In the genomic region with DNA sequence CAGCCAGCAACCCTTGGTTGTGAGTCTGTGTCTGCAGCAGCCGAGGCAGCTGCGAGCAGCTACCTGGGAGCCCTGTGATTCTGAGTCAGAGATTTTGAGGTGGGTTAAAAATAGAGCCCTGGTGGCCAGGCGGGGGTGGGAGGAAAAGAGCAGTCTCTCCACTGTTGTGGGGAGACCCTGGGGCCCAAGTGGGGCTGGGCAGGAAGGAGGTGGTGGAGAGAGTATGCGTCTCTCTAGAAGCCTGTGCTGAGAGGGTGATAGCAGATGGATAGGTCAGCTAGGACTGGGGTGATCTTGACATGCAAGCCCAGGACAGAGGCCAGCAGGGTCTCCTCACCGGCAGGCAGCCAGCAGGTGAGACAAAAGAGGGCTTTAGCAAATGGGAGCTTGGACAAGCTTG, we compare ENCODE assay signal across 29 mouse cellular contexts. TPM values are rescaled to one million over a fixed set of nuclear protein-coding genes. Genes with fewer than 3 reads are reported as not detected.
DNase-seq lines count a peak whose midpoint lies in the region; ATAC-seq and TF ChIP-seq lines count a peak whose summit lies in the region.
"Had no signal": no experiment of that assay in that cellular context is flagged by ENCODE, and none has a peak within 500 bp of the region (broad histone marks: within the 10 kb centered on the region; RNA-seq: fewer than 3 reads in every experiment).

No protein-coding gene starts in this region.

- WGBS in heart, embryonic 12.5 days = 18% methylated on average over 5 of the region's 5 CpGs
- 17% methylated on average over 5 of the region's 5 CpGs for WGBS in heart, embryonic 15.5 days
- WGBS in hindbrain, embryonic 16.5 days = 66% methylated on average over 5 of the region's 5 CpGs
- WGBS in hindbrain, embryonic 13.5 days = 71% methylated on average over 5 of the region's 5 CpGs

- H3K4me3 ChIP-seq in heart, embryonic 12.5 days = no peak overlapping the region
- H3K4me3 ChIP-seq in heart, embryonic 15.5 days = no peak overlapping the region
- H3K4me3 ChIP-seq in hindbrain, embryonic 16.5 days (ENCODE audit: low read length) = no peak overlapping the region
- H3K4me3 ChIP-seq in hindbrain, embryonic 13.5 days = no peak overlapping the region
- H3K4me3 ChIP-seq in CH12.LX (replicated peaks in 1 of 3; ENCODE audit: low read depth in 2 of 3, low read length in 2 of 3, poor library complexity in 1 of 3) = no peak overlapping the region
- H3K4me3 ChIP-seq: embryonic facial prominence, embryonic 10.5 days; embryonic facial prominence, embryonic 13.5 days; erythroblast, embryonic 14.5 days; forebrain, embryonic 12.5 days; forebrain, embryonic 15.5 days; hindbrain, embryonic 15.5 days; intestine, embryonic 15.5 days had no signal

- H3K9me3 ChIP-seq in heart, embryonic 12.5 days (replicated peaks) = no peaks in the 10 kb centered on the region
- no peaks in the 10 kb centered on the region for H3K9me3 ChIP-seq in heart, embryonic 15.5 days (replicated peaks)
- H3K9me3 ChIP-seq in hindbrain, embryonic 16.5 days (ENCODE audit: control insufficient read depth, low read length) = no peaks in the 10 kb centered on the region
- no peaks in the 10 kb centered on the region for H3K9me3 ChIP-seq in hindbrain, embryonic 13.5 days
- no peaks in the 10 kb centered on the region for H3K9me3 ChIP-seq in CH12.LX (replicated peaks; ENCODE audit: low read length)
- H3K9me3 ChIP-seq: embryonic facial prominence, embryonic 10.5 days; embryonic facial prominence, embryonic 13.5 days; forebrain, embryonic 12.5 days; forebrain, embryonic 15.5 days; hindbrain, embryonic 15.5 days; intestine, embryonic 15.5 days had no signal

- H3K27ac ChIP-seq in heart, embryonic 12.5 days (ENCODE audit: poor library complexity, severe bottlenecking) = peak overlapping the region; percentile 74
- H3K27ac ChIP-seq in heart, embryonic 15.5 days = peak overlapping the region; percentile 68
- H3K27ac ChIP-seq in hindbrain, embryonic 16.5 days (ENCODE audit: low read depth, low read length) = no peak overlapping the region
- H3K27ac ChIP-seq in hindbrain, embryonic 13.5 days = no peak overlapping the region
- H3K27ac ChIP-seq in CH12.LX (ENCODE audit: insufficient read depth, low read depth) = no peak overlapping the region
- H3K27ac ChIP-seq: embryonic facial prominence, embryonic 10.5 days; embryonic facial prominence, embryonic 13.5 days; forebrain, embryonic 12.5 days; forebrain, embryonic 15.5 days; hindbrain, embryonic 15.5 days; intestine, embryonic 15.5 days had no signal

- H3K36me3 ChIP-seq in heart, embryonic 12.5 days = no peaks in the 10 kb centered on the region
- no peaks in the 10 kb centered on the region for H3K36me3 ChIP-seq in heart, embryonic 15.5 days
- H3K36me3 ChIP-seq in hindbrain, embryonic 16.5 days (ENCODE audit: control insufficient read depth, insufficient read depth, low read length) = no peaks in the 10 kb centered on the region
- 0 out of 2 replicates have a peak, but pooled peaks cover 4% of the 10 kb centered on the region for H3K36me3 ChIP-seq in hindbrain, embryonic 13.5 days
- H3K36me3 ChIP-seq in CH12.LX (replicated peaks in 1 of 2; ENCODE audit: control insufficient read depth in 1 of 2, insufficient read depth in 1 of 2, low read length in 1 of 2) = no peaks in the 10 kb centered on the region
- H3K36me3 ChIP-seq: embryonic facial prominence, embryonic 10.5 days; embryonic facial prominence, embryonic 13.5 days; forebrain, embryonic 12.5 days; forebrain, embryonic 15.5 days; hindbrain, embryonic 15.5 days; intestine, embryonic 15.5 days had no signal

- H3K4me1 ChIP-seq in heart, embryonic 12.5 days (replicated peaks) = peaks cover 52% of the 10 kb centered on the region
- peaks cover 39% of the 10 kb centered on the region for H3K4me1 ChIP-seq in heart, embryonic 15.5 days (replicated peaks)
- peaks cover 3% of the 10 kb centered on the region; the same call in 1 of the 2 replicates for H3K4me1 ChIP-seq in hindbrain, embryonic 16.5 days (ENCODE audit: control insufficient read depth, insufficient read depth, low read depth, low read length)
- peaks cover 39% of the 10 kb centered on the region for H3K4me1 ChIP-seq in hindbrain, embryonic 13.5 days (replicated peaks)
- peaks cover 0 to 34% of the 10 kb centered on the region in 2 experiments; a peak in 2 of 4 replicates for H3K4me1 ChIP-seq in CH12.LX (ENCODE audit: control insufficient read depth in 1 of 2, insufficient read depth in 2 of 2)
- H3K4me1 ChIP-seq: embryonic facial prominence, embryonic 13.5 days; forebrain, embryonic 15.5 days had no signal

- TF ChIP-seq CTCF in CH12.LX (conservative IDR thresholded peaks at IDR 0.05 in 1 of 2, IDR thresholded peaks at IDR 0.05 in 1 of 2; ENCODE audit: low read depth in 2 of 2, low read length in 2 of 2) = no peak

- H3K79me2 ChIP-seq in CH12.LX (replicated peaks; ENCODE audit: control insufficient read depth, extremely low read depth, insufficient read depth, poor library complexity, severe bottlenecking) = no peaks in the 10 kb centered on the region

- in situ Hi-C loops in CH12.LX (cut with MboI; ENCODE audit: low pct_ligation_motif_present, low pct_unique_long_range_greater_than_20kb, low sequenced_read_pairs) = no loop called here

- intact Hi-C loops in heart, postnatal 14 days (cut with DNase I) = no loop called here

- H3K4me2 ChIP-seq in heart, embryonic 12.5 days = peak overlapping the region; percentile 4; the same call in 1 of the 2 replicates
- H3K4me2 ChIP-seq in heart, embryonic 15.5 days = 0 out of 2 replicates have a peak overlapping the region, but pooled peaks have one; percentile 10
- H3K4me2 ChIP-seq in hindbrain, embryonic 16.5 days (ENCODE audit: low read length) = no peak overlapping the region
- no peak overlapping the region for H3K4me2 ChIP-seq in hindbrain, embryonic 13.5 days
- no peak overlapping the region for H3K4me2 ChIP-seq in CH12.LX (ENCODE audit: insufficient read depth, low read depth, poor library complexity, severe bottlenecking)
- H3K4me2 ChIP-seq: embryonic facial prominence, embryonic 13.5 days; forebrain, embryonic 12.5 days; forebrain, embryonic 15.5 days; hindbrain, embryonic 15.5 days; intestine, embryonic 15.5 days had no signal

- no peak for TF ChIP-seq POLR2A in CH12.LX (IDR thresholded peaks at IDR 0.05; ENCODE audit: low read depth, low read length)

- no peak for DNase-seq in heart, adult 18-20 months
- no peak for DNase-seq in heart, postnatal 14 days
- peak; percentile 34 for DNase-seq in CH12.LX (ENCODE audit: extremely low read depth)
- no peak for DNase-seq in layer of hippocampus, adult 18-20 months (ENCODE audit: low spot score in 2 of 2)
- DNase-seq: adrenal gland, adult 8-10 months; adrenal gland, postnatal 25 days; cerebellum, adult 11-12 months; cerebellum, adult 8-10 months; cerebellum, postnatal 10 days; cerebellum, postnatal 36 days; embryo, embryonic 11 days; gastrocnemius, postnatal 25 days; heart, postnatal 4 days; kidney, adult 11 months; kidney, adult 8-10 months had no signal

- TF ChIP-seq RAD21 in CH12.LX (IDR thresholded peaks at IDR 0.05; ENCODE audit: low read depth, low read length) = no peak

- TF ChIP-seq EP300 in CH12.LX (IDR thresholded peaks at IDR 0.05; ENCODE audit: low read length) = no peak

- dilution Hi-C loops in CH12.LX (cut with MboI; ENCODE audit: extremely low pct_ligation_motif_present, extremely low pct_unique_long_range_greater_than_20kb, low sequenced_read_pairs) = no loop called here

- no peaks in the 10 kb centered on the region for H3K27me3 ChIP-seq in heart, embryonic 12.5 days (replicated peaks)
- no peaks in the 10 kb centered on the region for H3K27me3 ChIP-seq in heart, embryonic 15.5 days
- no peaks in the 10 kb centered on the region for H3K27me3 ChIP-seq in hindbrain, embryonic 16.5 days (replicated peaks; ENCODE audit: control insufficient read depth, insufficient read depth, low read length)
- H3K27me3 ChIP-seq in hindbrain, embryonic 13.5 days = no peaks in the 10 kb centered on the region
- peaks cover 10% of the 10 kb centered on the region for H3K27me3 ChIP-seq in CH12.LX (replicated peaks)
- H3K27me3 ChIP-seq: embryonic facial prominence, embryonic 13.5 days; forebrain, embryonic 12.5 days; forebrain, embryonic 15.5 days; hindbrain, embryonic 15.5 days; intestine, embryonic 15.5 days had no signal

- peak; percentile 72; the same call in 1 of the 2 replicates for ATAC-seq in heart, embryonic 12.5 days (ENCODE audit: insufficient number of reproducible peaks, low FRiP score)
- peak; percentile 51; the same call in 1 of the 2 replicates for ATAC-seq in heart, embryonic 15.5 days (replicated peaks; ENCODE audit: insufficient number of reproducible peaks, insufficient read depth, low FRiP score, low read depth)
- 0 out of 2 replicates have a peak, but pooled peaks have one; percentile 31 for ATAC-seq in hindbrain, embryonic 16.5 days
- no peak for ATAC-seq in hindbrain, embryonic 13.5 days (ENCODE audit: low FRiP score)
- ATAC-seq: activated CD4-positive, CD25-positive, alpha-beta regulatory T cell, adult 4 months; CD4-positive, CD25-positive, alpha-beta regulatory T cell, adult 4 months; forebrain, embryonic 15.5 days; intestine, embryonic 15.5 days had no signal

- H3K9ac ChIP-seq in heart, embryonic 12.5 days = no peak overlapping the region
- no peak overlapping the region for H3K9ac ChIP-seq in heart, embryonic 15.5 days
- no peak overlapping the region for H3K9ac ChIP-seq in hindbrain, embryonic 16.5 days (ENCODE audit: low read depth, low read length)
- H3K9ac ChIP-seq in hindbrain, embryonic 13.5 days = no peak overlapping the region
- H3K9ac ChIP-seq in CH12.LX (ENCODE audit: insufficient read depth, low read depth) = no peak overlapping the region
- H3K9ac ChIP-seq: embryonic facial prominence, embryonic 13.5 days; forebrain, embryonic 12.5 days; forebrain, embryonic 15.5 days; hindbrain, embryonic 15.5 days; intestine, embryonic 15.5 days had no signal

TF ChIP-seq in CH12.LX, 34 proteins besides CTCF, POLR2A, EP300 and RAD21 (continues in another document):
- no peak for TF ChIP-seq POLR2AphosphoS2 (IDR thresholded peaks at IDR 0.05; ENCODE audit: low read depth, low read length)
- TF ChIP-seq KAT2A (IDR thresholded peaks at IDR 0.05; ENCODE audit: insufficient replicate concordance, low read length) = no peak
- TF ChIP-seq JUN (IDR thresholded peaks at IDR 0.05; ENCODE audit: insufficient read depth, low read depth, low read length) = no peak
- no peak for TF ChIP-seq CHD1 (IDR thresholded peaks at IDR 0.05; ENCODE audit: low read depth, low read length)
- no peak for TF ChIP-seq MYC (IDR thresholded peaks at IDR 0.05; ENCODE audit: low read depth, low read length)

RNA-seq across cellular contexts. Expression of gene Hcn4, which starts 14.0 kb away (rescaled TPM):
- polyA plus RNA-seq in heart, embryonic 12.5 days (2016; fragmentation: Nextera tagmentation; extraction: Ambion mirVana) = 2.3 and 2.5 TPM in 2 replicates
- total RNA-seq in heart, adult 18-20 months (2021) = 1 to 10 TPM; 6.6 to 6.8 TPM
- polyA plus RNA-seq in heart, embryonic 15.5 days (2015; fragmentation: Nextera tagmentation; extraction: Ambion mirVana) = 1.4 and 1.6 TPM in 2 replicates
- 1 to 10 TPM; 4.6 to 6.9 TPM for total RNA-seq in heart, postnatal 14 days (2021)
- polyA plus RNA-seq in hindbrain, embryonic 16.5 days (2015; fragmentation: Nextera tagmentation; extraction: Ambion mirVana) = 2.8 and 3.5 TPM in 2 replicates
- polyA plus RNA-seq in hindbrain, embryonic 13.5 days (2015; fragmentation: Nextera tagmentation; extraction: Ambion mirVana) = 3.0 and 3.1 TPM in 2 replicates
- total RNA-seq in CH12.LX (2012; rRNA removed) (not detected in 2 replicates), CH12.LX (2014; rRNA removed) (not detected in 2 replicates)
- polyA plus RNA-seq in CH12.LX (2012; ENCODE audit: insufficient read length, low read depth) = 0.04 TPM in 1 of 2 replicates, not detected in the other
- total RNA-seq in layer of hippocampus, adult 18-20 months (2021) = 1 to 10 TPM; 1.6 to 1.9 TPM
- polyA plus RNA-seq: activated CD4-positive, CD25-positive, alpha-beta regulatory T cell, adult 4 months; C2C12; CD4-positive, CD25-positive, alpha-beta regulatory T cell, adult 4 months; erythroblast, embryonic 14.5 days had no signal

Comparison
In these comparisons a context has a peak if more than half of its experiments do, and no peak if none do; other contexts are left out.
1. H3K27ac ChIP-seq: peak in heart, embryonic 12.5 days (single experiment) and heart, embryonic 15.5 days (single experiment); none in hindbrain, embryonic 16.5 days (single experiment), hindbrain, embryonic 13.5 days (single experiment) and CH12.LX (single experiment).
2. H3K4me2 ChIP-seq: peak in heart, embryonic 12.5 days (single experiment) and heart, embryonic 15.5 days (single experiment); none in hindbrain, embryonic 16.5 days (single experiment), hindbrain, embryonic 13.5 days (single experiment) and CH12.LX (single experiment).